Mouse (Mus musculus) testis, adult 2 months (tissue): ENCODE measurements around the gene Sash1. TPM values are rescaled to one million over a fixed set of nuclear protein-coding genes. Genes with fewer than 3 reads are reported as not detected.

Source experiments
- H3K27ac ChIP-seq: fragments of 200-500 bp; 2 replicates; pipeline ENCODE4 v1.5.1; 2012; ENCODE audit warnings: low read depth, low read length; ENCODE audit not compliant: control insufficient read depth, insufficient read depth
- H3K27me3 ChIP-seq: fragments of 200-500 bp; 2 replicates; pipeline ENCODE4 v1.6.1; 2012; ENCODE audit warnings: mild to moderate bottlenecking, low read length, moderate library complexity; ENCODE audit not compliant: control insufficient read depth, insufficient read depth
- H3K36me3 ChIP-seq: fragments of 200-500 bp; 2 replicates; pipeline ENCODE4 v1.6.1; 2012; ENCODE audit warnings: mild to moderate bottlenecking, low read length; ENCODE audit not compliant: control insufficient read depth, insufficient read depth
- H3K4me1 ChIP-seq: fragments of 200-500 bp; 2 replicates; pipeline ENCODE4 v1.6.1; 2012; ENCODE audit warnings: low read length; ENCODE audit not compliant: control insufficient read depth, insufficient read depth
- H3K4me3 ChIP-seq: fragments of 200-500 bp; 2 replicates; pipeline ENCODE4 v1.5.1; 2012; ENCODE audit warnings: low read depth, mild to moderate bottlenecking, low read length, moderate library complexity, mixed read lengths; ENCODE audit not compliant: control insufficient read depth
- CTCF ChIP-seq: fragments of 200-500 bp; IDR thresholded peaks from 2 replicates; pipeline ENCODE4 v1.5.1; 2012; ENCODE audit warnings: low read depth, mild to moderate bottlenecking, inconsistent platforms, low read length, moderate library complexity; ENCODE audit not compliant: control insufficient read depth, insufficient read depth, insufficient replicate concordance
- POLR2A ChIP-seq: fragments of 200-500 bp; IDR thresholded peaks from 2 replicates; pipeline ENCODE4 v1.6.1; 2012; ENCODE audit warnings: low read depth, mild to moderate bottlenecking, inconsistent platforms, low read length, moderate library complexity; ENCODE audit not compliant: control insufficient read depth
- polyA plus RNA-seq: library from polyadenylated mRNA; depleted of rRNA; stranded (reverse); fragments of >200 nt; gene quantifications from 2 replicates; pipeline ENCODE4 v1.2.3, GENCODE M21; 2012; rRNA removed

Gene Sash1
- 2.7 and 2.8 TPM in 2 replicates for polyA plus RNA-seq

DNA sequence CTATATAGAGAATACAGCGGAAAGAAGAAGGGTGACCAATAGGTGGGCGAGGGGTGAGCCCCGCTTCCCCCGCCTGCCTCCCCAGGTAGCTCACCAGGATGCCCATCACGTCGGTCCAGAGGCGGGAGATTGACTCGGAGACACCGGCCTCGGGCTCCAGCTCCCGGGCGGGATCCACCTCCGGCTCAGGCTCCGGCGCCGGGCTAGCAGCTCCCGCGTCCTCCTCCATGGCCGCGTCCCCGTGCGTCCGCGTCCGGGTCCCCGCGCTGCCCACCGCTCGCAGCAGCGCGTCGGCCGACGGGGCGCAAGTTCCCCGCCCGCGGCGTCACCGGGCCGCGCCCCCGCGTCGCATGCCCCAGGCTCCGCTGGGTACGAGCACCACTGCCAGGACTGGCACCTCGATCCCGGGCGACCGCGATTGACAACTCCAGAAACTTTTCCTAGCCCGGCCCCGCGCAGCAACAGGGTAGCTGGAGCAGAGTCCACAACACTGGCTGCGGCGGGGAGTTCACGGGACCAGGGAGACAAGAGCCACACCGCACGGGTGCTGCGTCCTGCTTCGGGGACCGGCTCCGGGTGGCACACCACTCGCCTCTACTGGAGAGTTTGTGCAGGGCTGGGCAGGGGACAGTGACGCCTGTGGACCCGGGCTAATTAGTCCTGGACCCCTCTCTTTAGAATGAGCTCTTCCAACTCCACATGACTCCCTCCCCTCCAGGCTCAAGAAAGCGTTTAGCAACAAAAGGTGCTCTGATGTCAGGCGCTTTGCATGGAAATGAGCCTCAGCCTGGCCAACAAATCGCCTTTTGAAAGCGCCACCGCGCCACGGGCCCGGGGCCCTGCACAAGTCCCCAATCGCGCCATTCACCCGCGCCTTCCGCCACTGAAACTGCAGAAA lies at the start of gene Sash1:
TSS of gene Sash1 (minus strand) at position 441 of the 898 bp plus-strand sequence.
- H3K4me1 ChIP-seq, result peaks cover 3% of the 10 kb centered on the region; the same call in 1 of the 2 replicates
- H3K36me3 ChIP-seq, result no peaks in the 10 kb centered on the region
- H3K27ac ChIP-seq, result peak within 1 kb of the TSS; percentile 70
- H3K27me3 ChIP-seq, result no peaks in the 10 kb centered on the region
- H3K4me3 ChIP-seq, result peak within 1 kb of the TSS; percentile 89
- TF ChIP-seq POLR2A (peak; percentile 46; the same call in 1 of the 2 replicates), CTCF (no peak)

DNA sequence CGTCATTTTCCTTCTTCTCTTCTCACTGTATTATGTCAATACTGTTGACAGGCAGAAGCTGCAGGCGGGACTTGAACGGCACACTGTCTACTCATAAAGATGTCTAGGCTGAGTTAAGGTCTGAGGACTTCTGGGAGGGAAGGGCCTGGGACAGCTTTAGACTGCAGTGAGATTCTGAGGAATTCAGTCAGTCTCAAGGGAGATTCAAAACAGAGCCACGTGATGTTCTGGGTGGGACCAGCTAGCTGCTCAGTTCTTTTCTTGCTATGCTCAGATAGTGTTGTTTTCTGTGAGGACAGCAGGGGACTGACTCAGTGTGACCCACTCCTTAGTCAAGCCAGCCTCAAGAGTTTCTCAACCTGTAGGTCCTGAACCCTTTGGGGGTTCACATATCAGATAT lies 49.7 kb upstream of the Sash1 start:
- H3K27me3 ChIP-seq, result no peaks in the 10 kb centered on the region
- H3K4me1 ChIP-seq, result no peaks in the 10 kb centered on the region
- H3K27ac ChIP-seq, result no peak overlapping the region
- no peak overlapping the region for H3K4me3 ChIP-seq
- TF ChIP-seq CTCF, result no peak
- no peak for TF ChIP-seq POLR2A
- no peaks in the 10 kb centered on the region for H3K36me3 ChIP-seq

DNA sequence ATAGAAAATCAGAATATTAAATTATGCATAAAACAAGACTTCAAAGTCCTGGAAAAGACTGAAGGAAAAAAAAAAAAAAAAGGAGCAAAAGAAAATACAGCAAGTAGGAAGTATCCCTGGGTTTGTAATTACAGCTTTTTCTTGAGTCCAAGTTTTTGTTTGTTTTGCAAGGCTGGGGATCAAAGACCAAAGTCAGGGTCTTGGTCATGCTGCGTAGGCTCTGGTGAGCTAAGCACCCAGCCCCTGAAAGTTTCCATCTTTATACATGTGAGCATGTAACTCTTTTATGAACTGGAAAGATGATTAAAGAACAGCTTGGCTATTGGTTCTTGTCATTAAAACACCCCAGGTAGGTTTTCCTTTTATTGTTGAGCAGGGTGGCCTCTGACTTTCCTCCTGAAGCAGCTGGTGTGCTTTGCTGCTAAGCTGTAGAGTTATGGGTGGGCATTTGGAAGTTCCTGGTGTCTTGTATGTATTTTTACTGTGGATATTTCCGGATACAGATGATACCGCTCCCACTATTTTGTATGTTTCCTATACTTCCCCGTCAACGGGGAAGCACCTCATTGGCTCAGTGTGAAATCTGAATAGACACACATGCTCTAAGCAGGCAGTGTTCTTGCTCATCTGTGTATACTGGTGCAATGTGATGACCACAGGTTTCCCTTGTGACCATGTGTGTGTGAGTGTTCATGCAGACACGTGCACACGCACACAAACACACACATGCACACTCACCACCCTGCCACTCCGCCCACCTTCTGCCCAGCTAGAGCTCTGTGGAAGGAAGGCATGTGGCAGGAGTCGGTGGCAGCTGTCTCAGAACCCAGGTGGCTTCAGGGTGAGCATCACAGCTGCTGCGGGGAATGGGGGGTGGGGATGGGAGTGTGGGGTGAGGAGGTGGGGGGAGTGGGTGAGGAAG lies 47.8 kb upstream of the Sash1 start:
- Histone ChIP-seq H3K4me3 (no peak overlapping the region), H3K27ac (no peak overlapping the region), H3K36me3 (no peaks in the 10 kb centered on the region), H3K4me1 (no peaks in the 10 kb centered on the region), H3K27me3 (no peaks in the 10 kb centered on the region)
- TF ChIP-seq CTCF (no peak), POLR2A (no peak)

DNA sequence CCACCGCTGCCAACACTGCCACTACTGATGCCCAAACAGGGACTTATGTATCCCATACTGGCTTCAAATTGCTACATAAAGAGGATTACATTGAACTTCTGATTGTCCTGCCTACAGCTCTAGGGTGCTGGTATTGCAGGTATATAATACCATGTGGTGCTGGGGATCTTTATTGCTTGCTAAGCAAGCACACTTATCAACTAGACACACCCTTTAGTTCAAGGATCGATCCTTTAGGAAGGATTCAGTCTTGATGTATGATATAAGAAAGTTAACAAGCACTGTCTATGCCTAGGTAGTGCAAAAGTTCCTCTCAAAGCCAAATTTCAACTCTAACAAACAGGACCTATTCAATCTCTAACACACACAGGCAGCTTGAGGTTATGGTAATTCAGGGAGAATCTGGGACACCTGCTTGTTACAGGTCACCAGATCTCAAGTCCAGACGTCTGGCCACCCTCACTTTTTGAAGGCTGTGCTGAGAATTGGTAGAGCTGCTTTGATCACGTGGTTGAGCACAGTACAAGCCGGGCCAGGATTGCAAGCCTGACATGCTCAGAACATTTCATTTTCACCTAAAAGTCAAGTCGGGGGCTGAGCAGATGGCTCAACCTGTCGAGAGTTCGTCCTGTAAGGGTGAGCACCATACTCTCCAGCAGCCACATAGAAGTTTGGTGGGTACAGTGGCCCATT lies 45.8 kb upstream of the Sash1 start:
- no peak overlapping the region for H3K4me3 ChIP-seq
- no peaks in the 10 kb centered on the region for H3K36me3 ChIP-seq
- TF ChIP-seq CTCF (no peak), POLR2A (no peak)
- no peaks in the 10 kb centered on the region for H3K4me1 ChIP-seq
- H3K27me3 ChIP-seq, result no peaks in the 10 kb centered on the region
- H3K27ac ChIP-seq, result no peak overlapping the region

DNA sequence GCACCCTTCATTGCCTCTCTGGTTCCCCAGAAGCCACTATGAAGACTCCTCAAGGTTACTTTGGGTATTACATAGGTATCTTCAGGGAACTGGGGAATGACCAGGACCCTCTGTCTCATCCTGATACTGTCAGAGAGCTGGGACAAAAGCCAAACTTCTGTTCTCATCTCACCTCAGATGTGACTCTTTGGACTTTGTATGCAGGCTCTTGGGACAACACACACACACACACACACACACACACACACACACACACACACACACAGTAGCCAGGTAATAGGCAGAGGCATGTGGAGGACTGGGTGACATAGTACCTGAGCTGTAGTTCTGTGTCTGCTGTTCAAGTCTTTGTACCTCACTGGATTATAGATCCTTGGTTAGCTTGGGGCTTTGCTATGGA lies 44.8 kb upstream of the Sash1 start:
- Histone ChIP-seq H3K36me3 (no peaks in the 10 kb centered on the region), H3K4me1 (no peaks in the 10 kb centered on the region), H3K27ac (no peak overlapping the region), H3K4me3 (no peak overlapping the region), H3K27me3 (no peaks in the 10 kb centered on the region)
- TF ChIP-seq POLR2A (no peak), CTCF (no peak)

DNA sequence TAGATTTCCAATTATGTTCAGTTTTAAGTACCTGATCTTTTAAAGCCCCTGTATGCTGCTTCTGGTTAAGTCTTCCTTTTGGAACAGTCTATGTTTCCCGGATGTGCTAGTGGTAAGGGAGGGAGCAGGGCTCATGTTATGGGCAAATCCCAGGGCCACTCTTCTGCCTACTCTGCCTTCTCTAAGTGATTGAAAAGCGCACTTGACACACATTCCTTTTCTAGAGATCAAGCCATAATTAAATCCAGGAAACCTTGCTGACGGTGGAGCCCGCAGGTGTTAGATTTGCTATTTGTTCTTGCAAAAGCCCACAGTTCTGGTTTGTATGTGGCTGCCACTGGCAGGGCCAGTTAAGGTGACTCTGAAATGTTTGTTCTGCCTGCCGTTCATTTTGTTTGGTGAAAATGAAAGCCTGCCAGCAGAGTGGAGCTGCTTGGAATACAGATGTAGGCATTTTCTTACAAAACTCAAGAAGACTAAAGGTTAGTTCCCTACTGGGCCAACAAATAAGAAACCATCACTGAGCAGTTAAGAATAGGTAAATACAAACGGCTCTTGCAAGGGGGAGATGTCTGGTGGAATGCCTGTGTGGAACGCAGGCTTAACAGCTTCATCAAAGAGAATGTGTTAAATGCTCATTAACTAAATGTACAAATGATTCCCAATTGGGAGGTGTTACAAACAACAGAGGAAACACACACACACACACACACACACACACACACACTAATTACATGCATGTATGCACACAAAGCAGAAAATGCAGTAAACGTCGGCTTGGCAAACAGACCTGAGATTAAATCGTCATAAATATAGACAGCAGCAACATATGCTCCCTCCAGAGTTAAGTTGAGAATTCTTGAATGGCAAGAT lies 43.1 kb upstream of the Sash1 start:
- TF ChIP-seq POLR2A (no peak), CTCF (no peak)

More for the DNA sequence above, 43.1 kb upstream of the Sash1 start:
- H3K4me3 ChIP-seq, result no peak overlapping the region
- H3K4me1 ChIP-seq, result no peaks in the 10 kb centered on the region
- no peaks in the 10 kb centered on the region for H3K36me3 ChIP-seq
- no peak overlapping the region for H3K27ac ChIP-seq
- H3K27me3 ChIP-seq, result no peaks in the 10 kb centered on the region
